Comparison of ENCODE assay signal across 9 mouse cellular contexts in the genomic region with DNA sequence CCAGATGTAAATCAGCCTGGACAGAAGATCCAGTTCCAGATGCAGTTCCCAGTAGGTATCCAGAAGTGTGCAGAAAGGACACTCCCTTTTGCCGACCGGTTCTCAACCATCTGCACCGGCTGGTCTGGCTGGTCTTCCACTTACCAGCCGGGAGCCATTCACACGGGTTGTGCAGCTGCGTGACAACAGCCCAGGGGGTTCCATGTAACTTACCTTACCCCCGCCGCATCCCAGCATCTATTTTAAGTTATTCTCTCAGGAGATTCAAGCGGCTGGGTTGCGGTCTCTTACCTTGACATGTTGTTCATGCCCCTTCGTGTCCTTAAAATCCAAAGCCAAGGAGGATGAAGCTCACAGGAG. TPM values are rescaled to one million over a fixed set of nuclear protein-coding genes. Genes with fewer than 3 reads are reported as not detected.
DNase-seq lines count a peak whose midpoint lies in the region; ATAC-seq lines count a peak whose summit lies in the region.
"Had no signal": no experiment of that assay in that cellular context is flagged by ENCODE, and none has a peak within 500 bp of the region (broad histone marks: within the 10 kb centered on the region; RNA-seq: fewer than 3 reads in every experiment).

No protein-coding gene starts in this region.

- no peaks in the 10 kb centered on the region for H3K36me3 ChIP-seq in heart, embryonic 15.5 days
- H3K36me3 ChIP-seq in embryonic facial prominence, embryonic 12.5 days: no peaks in the 10 kb centered on the region
- no peaks in the 10 kb centered on the region for H3K36me3 ChIP-seq in intestine, embryonic 14.5 days (ENCODE audit: control insufficient read depth, insufficient read depth, low read length)
- no peaks in the 10 kb centered on the region for H3K36me3 ChIP-seq in midbrain, embryonic 12.5 days
- H3K36me3 ChIP-seq: G1E had no signal

- no peak for DNase-seq in heart, postnatal 36 days
- DNase-seq in intestine, embryonic 14.5 days (ENCODE audit: low spot score): peak; percentile 71
- no peak for DNase-seq in urinary bladder, postnatal 4 days (ENCODE audit: low spot score in 2 of 2)
- DNase-seq in cerebellum, postnatal 36 days: no peak
- DNase-seq in adrenal gland, adult (ENCODE audit: inconsistent age in 2 of 2, low spot score in 1 of 2): no peak

- no peaks in the 10 kb centered on the region for H3K9me3 ChIP-seq in heart, embryonic 15.5 days (replicated peaks)
- H3K9me3 ChIP-seq in embryonic facial prominence, embryonic 12.5 days: no peaks in the 10 kb centered on the region
- no peaks in the 10 kb centered on the region for H3K9me3 ChIP-seq in intestine, embryonic 14.5 days (ENCODE audit: control insufficient read depth, low read length)
- no peaks in the 10 kb centered on the region for H3K9me3 ChIP-seq in midbrain, embryonic 12.5 days

- 1% methylated on average over 11 of the region's 11 CpGs for WGBS in heart, embryonic 15.5 days
- WGBS in embryonic facial prominence, embryonic 12.5 days: 2% methylated on average over 11 of the region's 11 CpGs
- WGBS in intestine, embryonic 14.5 days: 2% methylated on average over 11 of the region's 11 CpGs
- 2% methylated on average over 11 of the region's 11 CpGs for WGBS in midbrain, embryonic 12.5 days

- no peak overlapping the region for H3K9ac ChIP-seq in heart, embryonic 15.5 days
- H3K9ac ChIP-seq in embryonic facial prominence, embryonic 12.5 days: peak overlapping the region; percentile 40; the same call in 1 of the 2 replicates
- H3K9ac ChIP-seq in intestine, embryonic 14.5 days (ENCODE audit: low read length): no peak overlapping the region
- peak overlapping the region; percentile 48 for H3K9ac ChIP-seq in midbrain, embryonic 12.5 days (replicated peaks)

- H3K27me3 ChIP-seq in heart, embryonic 15.5 days: peaks cover 54% of the 10 kb centered on the region
- H3K27me3 ChIP-seq in embryonic facial prominence, embryonic 12.5 days: peaks cover 51% of the 10 kb centered on the region
- H3K27me3 ChIP-seq in intestine, embryonic 14.5 days (replicated peaks; ENCODE audit: control insufficient read depth, insufficient read depth, low read length): peaks cover 68% of the 10 kb centered on the region
- H3K27me3 ChIP-seq in midbrain, embryonic 12.5 days: peaks cover 46% of the 10 kb centered on the region

- H3K4me3 ChIP-seq in heart, embryonic 15.5 days: peak overlapping the region; percentile 58
- H3K4me3 ChIP-seq in embryonic facial prominence, embryonic 12.5 days: peak overlapping the region; percentile 58
- peak overlapping the region; percentile 49 for H3K4me3 ChIP-seq in intestine, embryonic 14.5 days (ENCODE audit: low read depth, low read length)
- H3K4me3 ChIP-seq in midbrain, embryonic 12.5 days: peak overlapping the region; percentile 64

- ATAC-seq in heart, embryonic 15.5 days (replicated peaks; ENCODE audit: insufficient number of reproducible peaks, insufficient read depth, low FRiP score, low read depth): no peak
- ATAC-seq in embryonic facial prominence, embryonic 12.5 days (ENCODE audit: insufficient number of reproducible peaks, insufficient read depth, low FRiP score, low TSS enrichment): no peak
- peak; percentile 63 for ATAC-seq in intestine, embryonic 14.5 days (replicated peaks; ENCODE audit: low FRiP score, low TSS enrichment, low read depth)
- ATAC-seq in midbrain, embryonic 12.5 days (ENCODE audit: low FRiP score, low read depth): peak; percentile 64

- no peak overlapping the region for H3K27ac ChIP-seq in heart, embryonic 15.5 days
- no peak overlapping the region for H3K27ac ChIP-seq in embryonic facial prominence, embryonic 12.5 days
- no peak overlapping the region for H3K27ac ChIP-seq in intestine, embryonic 14.5 days (ENCODE audit: low read depth)
- no peak overlapping the region for H3K27ac ChIP-seq in midbrain, embryonic 12.5 days (replicated peaks)

- peaks cover 17% of the 10 kb centered on the region for H3K4me1 ChIP-seq in heart, embryonic 15.5 days (replicated peaks)
- H3K4me1 ChIP-seq in embryonic facial prominence, embryonic 12.5 days: peaks cover 13% of the 10 kb centered on the region
- peaks cover 4% of the 10 kb centered on the region for H3K4me1 ChIP-seq in intestine, embryonic 14.5 days (replicated peaks; ENCODE audit: control insufficient read depth, insufficient read depth, low read length)
- H3K4me1 ChIP-seq in midbrain, embryonic 12.5 days: peaks cover 22% of the 10 kb centered on the region; the same call in 1 of the 2 replicates

- peak overlapping the region; percentile 99 for H3K4me2 ChIP-seq in heart, embryonic 15.5 days
- H3K4me2 ChIP-seq in embryonic facial prominence, embryonic 12.5 days (replicated peaks): peak overlapping the region; percentile 97
- H3K4me2 ChIP-seq in intestine, embryonic 14.5 days (ENCODE audit: low read length): peak overlapping the region; percentile 97
- peak overlapping the region; percentile 98 for H3K4me2 ChIP-seq in midbrain, embryonic 12.5 days (replicated peaks)

- intact Hi-C loops in heart, postnatal 36 days (cut with DNase I): no loop called here

RNA-seq across cellular contexts. Expression of gene Lingo2, which starts 0.8 kb away (rescaled TPM):
- polyA plus RNA-seq in heart, embryonic 15.5 days (2015; fragmentation: Nextera tagmentation; extraction: Ambion mirVana): 0.21 and 0.34 TPM in 2 replicates
- total RNA-seq in heart, postnatal 36 days (2021): not detected
- 6.2 and 8.2 TPM in 2 replicates for polyA plus RNA-seq in embryonic facial prominence, embryonic 12.5 days (2016; fragmentation: Nextera tagmentation; extraction: Ambion mirVana)
- polyA plus RNA-seq in intestine, embryonic 14.5 days (2014; fragmentation: Nextera tagmentation; extraction: Ambion mirVana): 1.0 and 1.3 TPM in 2 replicates
- polyA plus RNA-seq in midbrain, embryonic 12.5 days (2016; fragmentation: Nextera tagmentation; extraction: Ambion mirVana): 6.2 and 7.6 TPM in 2 replicates
- polyA plus RNA-seq: G1E had no signal

Comparison
In these comparisons a context has a peak if more than half of its experiments do, and no peak if none do; other contexts are left out.
1. ATAC-seq: peak in intestine, embryonic 14.5 days (single experiment) and midbrain, embryonic 12.5 days (single experiment); none in heart, embryonic 15.5 days (single experiment) and embryonic facial prominence, embryonic 12.5 days (single experiment).
2. H3K9ac ChIP-seq: peak in embryonic facial prominence, embryonic 12.5 days (single experiment) and midbrain, embryonic 12.5 days (single experiment); none in heart, embryonic 15.5 days (single experiment) and intestine, embryonic 14.5 days (single experiment).
3. Peak in every context shown above with its lines, with median percentiles within 50 percentile points of each other: H3K4me2 ChIP-seq and H3K4me3 ChIP-seq.